Mouse (Mus musculus): ENCODE measurements around the gene Syt16. TPM values are rescaled to one million over a fixed set of nuclear protein-coding genes. Genes with fewer than 3 reads are reported as not detected.

Gene Syt16
- polyA plus RNA-seq, 1 experiment from 2014 or later, result 15.0 TPM

DNA sequence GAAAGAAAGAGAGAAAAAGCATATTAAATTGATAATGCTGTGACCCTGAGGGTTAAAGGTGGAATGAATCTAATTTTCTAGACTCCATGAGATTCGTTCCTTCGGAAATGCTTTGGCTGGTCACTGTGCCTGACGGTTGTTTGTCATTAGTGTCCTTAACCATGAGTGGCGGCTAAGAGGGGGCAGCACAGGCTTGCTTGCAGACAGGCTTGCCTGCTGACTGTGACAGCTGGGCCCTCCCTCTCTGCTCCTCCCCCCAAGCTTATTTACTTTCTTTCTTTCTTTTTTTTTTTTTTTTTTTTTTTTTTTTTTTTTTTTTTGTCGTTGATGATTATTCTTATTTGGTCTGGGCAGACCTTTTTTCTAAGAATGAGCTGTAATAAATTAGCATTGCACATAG, 298.9 kb downstream of the Syt16 start:
- Histone ChIP-seq H3K9ac (replicated peaks) (no peak overlapping the region), H3K27ac (replicated peaks) (no peak overlapping the region), H3K4me2 (replicated peaks) (no peak overlapping the region), H3K4me3 (no peak overlapping the region), H3K27me3 (no peaks in the 10 kb centered on the region), H3K4me1 (peaks cover 3% of the 10 kb centered on the region; the same call in 1 of the 2 replicates), H3K36me3 (no peaks in the 10 kb centered on the region), H3K9me3 (no peaks in the 10 kb centered on the region)
- WGBS, result 30% methylated on average over 5 of the region's 5 CpGs
- no peak for ATAC-seq (ENCODE audit: low FRiP score, low read depth)

DNA sequence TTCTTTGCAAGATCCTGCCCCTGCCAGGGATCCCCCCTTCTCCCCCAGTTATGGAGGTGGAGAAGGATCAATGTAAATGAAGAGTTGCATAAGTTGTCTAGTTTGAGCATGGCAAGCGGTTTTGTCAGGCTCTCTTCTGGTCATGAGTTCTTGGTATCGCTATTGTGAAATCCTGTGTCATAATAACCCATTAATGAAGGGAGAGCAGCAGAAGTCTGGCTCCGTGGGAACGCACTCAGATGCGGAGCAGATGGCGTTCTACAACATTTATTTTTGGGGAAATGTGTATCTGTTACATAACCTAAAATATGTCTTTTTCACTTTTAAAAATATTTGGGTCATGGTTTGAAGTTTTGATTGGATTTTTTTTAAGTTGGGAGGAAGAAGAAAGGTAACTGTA, 304.1 kb downstream of the Syt16 start:
- H3K4me3 ChIP-seq, result no peak overlapping the region
- H3K27me3 ChIP-seq, result no peaks in the 10 kb centered on the region
- H3K9ac ChIP-seq (replicated peaks), result no peak overlapping the region
- no peak overlapping the region for H3K27ac ChIP-seq (replicated peaks)
- H3K36me3 ChIP-seq, result no peaks in the 10 kb centered on the region
- H3K4me1 ChIP-seq, result peaks cover 5% of the 10 kb centered on the region; the same call in 1 of the 2 replicates
- 92% methylated on average over 6 of the region's 6 CpGs for WGBS
- no peak overlapping the region for H3K4me2 ChIP-seq (replicated peaks)
- H3K9me3 ChIP-seq, result no peaks in the 10 kb centered on the region
- ATAC-seq (ENCODE audit: low FRiP score, low read depth), result no peak

DNA sequence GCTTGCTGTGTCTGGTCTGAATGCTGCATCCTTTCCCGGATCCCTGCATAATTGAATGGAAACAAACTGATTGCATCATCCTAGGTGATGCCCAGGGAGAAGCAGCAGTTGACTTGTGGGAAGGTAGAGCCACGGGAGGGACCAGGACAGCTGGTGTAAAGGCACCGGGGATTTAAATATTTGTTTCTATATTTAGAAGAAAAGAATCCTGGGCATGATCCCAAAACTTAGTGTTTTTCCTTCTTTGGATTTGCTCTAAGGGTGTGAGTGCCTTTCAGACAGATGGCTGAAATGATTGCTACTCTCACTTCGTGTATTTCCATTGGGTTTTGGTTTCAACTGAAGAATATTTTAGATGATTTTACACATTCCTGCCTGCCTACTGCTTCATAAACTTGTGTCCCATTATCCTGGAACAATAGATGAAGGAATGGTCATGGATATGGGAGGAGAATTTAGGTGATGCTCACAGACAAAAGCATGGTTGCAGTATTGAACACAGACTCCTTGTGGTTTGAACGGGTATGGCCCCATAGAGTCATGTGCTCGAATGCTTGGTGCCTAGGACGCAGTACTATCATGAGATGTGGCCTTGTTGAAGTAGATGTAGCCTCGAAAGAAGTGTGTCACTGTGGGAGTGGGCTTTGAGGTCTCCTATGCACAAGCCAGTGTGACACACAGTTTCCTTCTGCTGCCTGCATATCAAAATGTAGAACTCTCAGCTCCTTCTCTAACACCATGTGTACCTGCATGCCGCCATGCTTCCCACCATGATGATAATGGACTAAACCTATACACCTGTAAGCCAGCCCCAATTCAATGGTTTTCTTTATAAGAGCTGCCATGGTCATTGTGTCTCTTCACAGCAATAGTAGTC, 306.2 kb downstream of the Syt16 start:
- Histone ChIP-seq H3K27ac (replicated peaks) (no peak overlapping the region), H3K36me3 (no peaks in the 10 kb centered on the region), H3K4me1 (peaks cover 5% of the 10 kb centered on the region; the same call in 1 of the 2 replicates), H3K4me2 (replicated peaks) (no peak overlapping the region), H3K4me3 (no peak overlapping the region), H3K27me3 (no peaks in the 10 kb centered on the region), H3K9me3 (no peaks in the 10 kb centered on the region), H3K9ac (replicated peaks) (no peak overlapping the region)
- ATAC-seq (ENCODE audit: low FRiP score, low read depth), result no peak
- 78% methylated on average over 9 of the region's 9 CpGs for WGBS

DNA sequence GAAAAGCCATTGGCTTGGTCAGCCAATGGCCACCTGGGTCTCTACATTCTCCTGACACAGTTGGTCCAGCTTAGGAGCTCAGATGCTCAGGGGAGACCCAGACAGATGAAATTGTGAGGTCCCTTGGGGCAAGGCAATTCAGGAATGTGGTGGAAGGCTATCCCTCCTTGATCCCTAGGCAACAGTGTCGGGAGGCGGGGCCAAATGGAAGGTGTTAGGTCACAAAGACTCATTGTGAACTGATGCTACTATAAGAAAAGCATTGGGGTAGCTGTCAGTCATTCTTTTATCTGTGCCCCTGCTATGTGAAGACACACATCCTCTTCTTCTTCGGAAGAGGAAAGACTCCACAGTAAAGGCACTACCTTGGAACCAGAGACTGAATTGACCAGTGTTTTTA, 315.1 kb downstream of the Syt16 start:
- 76% methylated on average over 3 of the region's 3 CpGs for WGBS
- H3K27ac ChIP-seq (replicated peaks), result no peak overlapping the region
- no peaks in the 10 kb centered on the region for H3K9me3 ChIP-seq
- no peak overlapping the region for H3K4me3 ChIP-seq
- peaks cover 4% of the 10 kb centered on the region; the same call in 1 of the 2 replicates for H3K4me1 ChIP-seq
- no peak overlapping the region for H3K4me2 ChIP-seq (replicated peaks)
- H3K36me3 ChIP-seq, result no peaks in the 10 kb centered on the region
- no peak overlapping the region for H3K9ac ChIP-seq (replicated peaks)
- H3K27me3 ChIP-seq, result no peaks in the 10 kb centered on the region
- ATAC-seq (ENCODE audit: low FRiP score, low read depth), result no peak

DNA sequence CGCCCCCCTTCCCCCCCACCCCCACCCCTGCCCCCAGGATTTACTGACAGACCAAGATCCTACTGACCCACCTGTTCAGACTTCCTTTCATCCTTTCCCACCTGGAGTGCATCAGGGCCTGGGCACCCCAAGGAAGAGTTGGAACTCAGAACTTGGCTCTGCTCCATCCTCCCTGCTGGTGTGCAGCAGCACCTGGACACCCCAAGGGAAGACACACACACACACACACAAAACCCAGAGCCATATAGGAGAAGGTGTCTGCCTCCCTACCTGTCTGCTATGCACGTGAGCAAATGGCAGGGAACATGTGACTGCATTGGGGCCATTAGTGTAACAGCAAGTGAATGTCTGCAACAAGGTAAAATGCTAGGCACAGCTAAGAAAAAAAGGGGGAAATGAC, 317.8 kb downstream of the Syt16 start:
- Histone ChIP-seq H3K4me1 (peaks cover 4% of the 10 kb centered on the region; the same call in 1 of the 2 replicates), H3K9me3 (no peaks in the 10 kb centered on the region), H3K36me3 (no peaks in the 10 kb centered on the region), H3K9ac (replicated peaks) (no peak overlapping the region), H3K27me3 (no peaks in the 10 kb centered on the region), H3K4me3 (no peak overlapping the region), H3K27ac (replicated peaks) (no peak overlapping the region), H3K4me2 (replicated peaks) (no peak overlapping the region)
- no peak for ATAC-seq (ENCODE audit: low FRiP score, low read depth)
- WGBS, result 47% methylated on average over 1 of the region's 2 CpGs

DNA sequence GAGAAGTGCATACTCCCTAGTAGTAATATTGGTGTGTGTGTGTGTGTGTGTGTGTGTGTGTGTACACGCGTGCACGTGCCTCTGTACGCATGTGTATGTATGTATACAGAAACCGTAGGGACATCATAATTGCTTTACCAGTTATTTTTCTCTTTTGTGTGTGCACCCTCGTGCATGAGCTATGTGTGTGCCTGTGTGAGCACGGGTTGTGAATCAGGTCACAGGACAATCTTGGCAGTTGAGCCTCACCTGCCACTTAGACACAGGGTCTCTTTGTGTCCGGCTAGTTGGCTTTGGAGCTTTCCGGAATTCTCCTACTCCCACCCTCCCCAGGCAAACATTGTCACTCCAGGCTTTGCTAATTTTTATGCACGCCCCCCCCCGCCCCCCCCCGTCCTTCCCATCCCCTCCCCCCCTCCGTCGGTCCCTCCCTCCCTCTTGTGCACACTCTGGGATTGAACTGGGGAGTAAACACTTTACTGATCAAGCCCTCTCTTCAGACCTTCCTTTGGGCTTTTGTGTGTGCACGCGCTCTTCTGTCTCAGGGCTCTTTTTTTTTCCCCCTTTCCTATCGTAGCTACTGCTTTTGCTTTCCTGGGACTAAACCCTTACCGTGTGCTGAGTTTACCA, 319.0 kb downstream of the Syt16 start, which contains the start of gene Gm11042:
Gene Gm11042, minus strand, starts transcription at position 51 of the 630 bp plus-strand sequence.
- WGBS, result 34% methylated on average over 14 of the region's 18 CpGs

DNA sequence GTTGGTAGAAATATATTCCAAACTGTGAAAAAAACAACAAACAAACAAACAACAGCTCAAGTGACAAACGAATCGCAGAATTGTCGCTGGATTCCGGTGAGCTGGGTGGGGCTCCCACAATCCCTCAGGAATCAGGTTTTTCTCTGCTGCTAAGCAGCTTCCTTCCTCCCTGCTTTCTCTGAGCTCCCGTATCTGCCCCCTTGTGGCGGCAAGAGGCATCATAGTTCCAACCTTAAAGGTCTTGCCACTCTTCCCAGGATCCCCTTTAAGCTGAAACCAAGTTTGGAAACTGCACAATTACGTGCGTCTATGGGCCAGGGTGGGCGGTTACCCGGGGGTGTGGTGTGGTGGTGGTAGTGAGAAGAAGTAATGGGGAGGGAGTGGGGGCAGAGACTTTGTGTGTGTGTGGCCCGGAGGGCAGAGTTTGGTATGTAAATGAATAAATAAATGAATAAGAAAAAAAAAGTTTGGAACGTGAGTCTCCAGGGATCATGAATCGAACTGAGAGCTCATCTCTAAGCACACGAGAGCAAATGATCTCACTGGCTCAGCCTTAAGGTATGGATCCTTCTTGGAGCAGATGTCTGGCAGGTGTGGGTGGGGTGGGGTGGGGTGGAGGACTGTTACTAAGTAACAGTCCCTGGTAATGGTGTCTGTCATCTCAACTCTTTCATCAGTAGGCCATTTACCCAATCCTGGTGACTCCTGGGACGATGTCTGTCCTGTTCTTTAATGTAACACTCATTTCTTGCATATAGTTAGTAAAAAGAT, 319.7 kb downstream of the Syt16 start:
- Histone ChIP-seq H3K27ac (replicated peaks) (peak overlapping the region; percentile 85), H3K9ac (replicated peaks) (peak overlapping the region; percentile 69), H3K27me3 (no peaks in the 10 kb centered on the region), H3K9me3 (no peaks in the 10 kb centered on the region), H3K4me3 (peak overlapping the region; percentile 49), H3K4me2 (replicated peaks) (peak overlapping the region; percentile 66), H3K4me1 (peaks cover 4% of the 10 kb centered on the region; the same call in 1 of the 2 replicates), H3K36me3 (no peaks in the 10 kb centered on the region)
- WGBS, result 19% methylated on average over 15 of the region's 15 CpGs
- ATAC-seq (ENCODE audit: low FRiP score, low read depth), result peak; percentile 84

More for the DNA sequence above, 319.0 kb downstream of the Syt16 start, which contains the start of gene Gm11042:
- Histone ChIP-seq H3K27ac (replicated peaks) (peak within 1 kb of the TSS; percentile 85), H3K36me3 (no peaks in the 10 kb centered on the region), H3K4me3 (peak within 1 kb of the TSS; percentile 49), H3K27me3 (no peaks in the 10 kb centered on the region), H3K9ac (replicated peaks) (peak within 1 kb of the TSS; percentile 69), H3K4me1 (peaks cover 4% of the 10 kb centered on the region; the same call in 1 of the 2 replicates), H3K9me3 (no peaks in the 10 kb centered on the region), H3K4me2 (replicated peaks) (peak within 1 kb of the TSS; percentile 66)
- peak; percentile 76 for ATAC-seq (ENCODE audit: low FRiP score, low read depth)

DNA sequence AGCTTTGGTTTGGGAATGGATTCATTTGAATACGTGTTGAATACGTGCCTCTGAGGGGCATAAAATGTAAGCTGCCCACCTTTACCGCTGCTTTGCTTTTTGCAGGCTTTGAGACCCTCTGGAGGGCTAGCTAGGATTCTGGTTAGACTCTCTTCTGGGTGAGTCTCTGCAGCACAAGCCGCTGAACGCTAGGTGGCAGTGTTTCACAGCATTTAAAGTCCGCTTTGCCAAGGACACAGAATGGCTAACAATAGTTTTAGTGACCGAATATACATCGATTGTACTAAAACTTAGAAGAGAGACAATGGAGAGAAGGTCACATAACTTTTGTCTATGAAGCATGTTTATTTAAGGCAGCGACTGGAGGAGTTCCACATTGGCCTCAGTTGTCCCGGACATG, 322.9 kb downstream of the Syt16 start:
- Histone ChIP-seq H3K27ac (replicated peaks) (no peak overlapping the region), H3K4me3 (no peak overlapping the region), H3K4me1 (peaks cover 4% of the 10 kb centered on the region; the same call in 1 of the 2 replicates), H3K9ac (replicated peaks) (no peak overlapping the region), H3K27me3 (no peaks in the 10 kb centered on the region), H3K9me3 (no peaks in the 10 kb centered on the region), H3K4me2 (replicated peaks) (no peak overlapping the region), H3K36me3 (no peaks in the 10 kb centered on the region)
- ATAC-seq (ENCODE audit: low FRiP score, low read depth), result no peak
- WGBS, result 16% methylated on average over 10 of the region's 10 CpGs

DNA sequence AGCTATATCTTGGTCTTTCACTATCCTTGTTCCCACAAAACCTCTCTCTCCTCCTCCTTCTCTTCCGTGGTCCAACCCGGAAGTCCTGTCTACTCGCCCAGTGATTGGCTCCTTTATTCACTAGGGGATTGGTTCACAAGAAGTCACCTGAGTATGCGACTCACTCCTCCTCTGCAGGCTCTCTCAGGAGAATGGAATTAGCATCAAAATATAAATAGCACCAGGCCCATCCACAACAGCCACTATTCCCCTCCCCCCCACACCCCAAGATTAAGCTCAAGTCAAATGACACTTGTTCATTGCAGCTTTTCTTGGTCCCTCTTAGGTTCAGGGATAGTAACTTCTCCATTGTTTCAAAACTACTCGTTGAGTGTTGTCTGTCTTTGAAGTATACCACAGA, 324.5 kb downstream of the Syt16 start:
- 87% methylated on average over 5 of the region's 5 CpGs for WGBS

More for the DNA sequence above, 324.5 kb downstream of the Syt16 start:
- H3K36me3 ChIP-seq, result no peaks in the 10 kb centered on the region
- H3K9ac ChIP-seq (replicated peaks), result no peak overlapping the region
- no peaks in the 10 kb centered on the region for H3K9me3 ChIP-seq
- H3K4me2 ChIP-seq (replicated peaks), result no peak overlapping the region
- no peak overlapping the region for H3K4me3 ChIP-seq
- no peaks in the 10 kb centered on the region for H3K27me3 ChIP-seq
- H3K4me1 ChIP-seq, result no peaks in the 10 kb centered on the region
- H3K27ac ChIP-seq (replicated peaks), result no peak overlapping the region
- no peak for ATAC-seq (ENCODE audit: low FRiP score, low read depth)

All from midbrain, embryonic 12.5 days (tissue).